Mouse (Mus musculus): ENCODE measurements around the gene Nck2.
"Not testable (repeated sequence)": the region's sequence is repeated elsewhere in the genome, so short reads cannot be mapped to it uniquely, and the experiment has no call there.

Nck2 gene

DNA sequence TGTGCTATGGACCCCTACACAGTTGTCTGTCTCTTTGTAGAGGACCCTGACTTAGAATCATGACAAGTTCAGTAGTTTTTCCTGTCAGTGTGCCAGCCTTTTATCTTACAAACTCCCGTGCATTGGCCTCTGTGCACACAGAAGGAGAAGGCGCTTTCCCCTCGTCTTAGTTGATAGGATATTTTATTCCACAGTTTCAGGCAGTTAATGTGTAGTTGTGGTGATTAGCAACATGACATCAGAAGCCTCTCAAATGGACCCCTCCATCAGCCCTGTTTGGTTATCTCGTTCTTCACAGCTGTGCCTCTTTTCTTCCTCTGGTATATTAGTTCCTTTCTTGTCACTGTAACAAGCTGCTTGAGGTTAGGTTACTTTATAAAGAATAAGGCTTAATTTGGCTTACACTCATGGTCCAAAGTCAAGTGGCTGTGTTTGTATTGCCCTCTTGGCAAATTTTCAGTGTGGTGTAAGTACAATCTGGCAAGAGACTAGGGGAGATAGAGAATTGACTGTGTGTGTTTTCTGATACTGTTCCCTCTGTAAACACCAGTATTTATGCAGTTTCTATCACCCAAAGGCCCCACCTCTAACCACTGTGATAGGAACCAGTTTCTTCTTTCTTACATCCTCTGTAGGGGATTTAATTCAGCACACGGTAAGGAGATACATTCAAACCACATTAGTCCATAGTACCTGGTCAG, 89.8 kb downstream of the Nck2 start:
- no peak for DNase-seq (ENCODE audit: low read depth, low spot score)

DNA sequence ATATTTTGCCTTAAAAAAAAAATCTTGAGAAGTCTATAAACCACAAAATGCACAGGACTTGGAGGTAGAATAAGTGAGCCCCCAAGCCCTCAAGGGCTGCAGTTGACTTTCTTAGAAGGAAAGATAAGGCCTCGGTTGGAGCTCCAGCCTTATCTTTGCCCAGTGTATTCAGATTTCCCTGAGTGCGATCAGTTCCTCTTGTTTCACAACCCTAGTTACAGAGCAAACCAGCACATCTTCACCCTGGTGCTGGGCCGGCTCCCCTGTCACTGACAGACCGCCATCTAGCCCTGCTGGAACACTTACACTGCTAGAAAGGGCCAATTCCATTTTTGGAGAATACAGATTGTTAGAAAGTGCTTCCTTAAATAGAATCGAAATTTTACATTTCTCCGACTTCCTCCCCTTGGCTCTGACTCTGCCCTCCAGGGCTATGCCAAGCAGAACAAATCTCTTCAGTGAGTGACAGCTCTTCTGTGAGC, 91.2 kb downstream of the Nck2 start:
- no peak for DNase-seq (ENCODE audit: low read depth, low spot score)

DNA sequence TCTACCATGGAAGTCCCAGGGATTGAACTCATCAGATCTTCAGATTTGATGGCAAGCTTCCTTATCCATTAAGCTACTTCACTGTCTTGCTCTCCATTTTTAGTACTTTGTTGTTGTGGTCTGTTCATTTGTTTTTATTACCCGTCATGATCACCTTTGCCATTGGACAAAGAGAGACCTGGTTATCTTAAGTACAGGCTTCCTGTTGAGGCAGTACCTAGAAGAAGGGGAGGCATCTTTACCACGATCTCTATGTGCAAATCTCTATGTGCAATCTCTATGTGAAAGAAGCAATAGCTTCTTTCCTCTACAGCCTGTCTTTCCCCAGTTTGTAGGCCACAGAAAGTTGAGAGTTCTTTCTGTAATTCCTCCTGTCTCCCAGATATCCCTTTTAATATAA, 91.9 kb downstream of the Nck2 start:
- DNase-seq (ENCODE audit: low read depth, low spot score): no peak

DNA sequence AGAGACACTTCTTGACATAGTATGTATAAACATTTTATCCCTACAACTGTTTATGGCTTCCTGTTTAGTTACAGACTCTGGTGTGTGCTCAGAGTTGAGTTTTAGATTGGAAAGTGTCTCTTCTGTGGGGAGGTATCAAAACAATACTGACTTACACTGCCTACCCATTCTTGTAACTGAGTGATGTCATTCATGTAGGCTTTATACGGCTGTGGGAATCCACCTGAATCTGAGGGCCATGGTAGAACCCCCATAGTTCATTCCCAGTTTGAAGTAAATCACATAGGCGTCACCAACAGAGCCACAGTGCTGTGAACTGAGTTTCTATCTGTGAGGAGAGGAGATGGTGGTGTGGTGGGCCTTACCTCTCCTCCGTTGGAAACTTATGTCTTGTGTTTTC, 92.6 kb downstream of the Nck2 start:
- no peak for DNase-seq (ENCODE audit: low read depth, low spot score)

DNA sequence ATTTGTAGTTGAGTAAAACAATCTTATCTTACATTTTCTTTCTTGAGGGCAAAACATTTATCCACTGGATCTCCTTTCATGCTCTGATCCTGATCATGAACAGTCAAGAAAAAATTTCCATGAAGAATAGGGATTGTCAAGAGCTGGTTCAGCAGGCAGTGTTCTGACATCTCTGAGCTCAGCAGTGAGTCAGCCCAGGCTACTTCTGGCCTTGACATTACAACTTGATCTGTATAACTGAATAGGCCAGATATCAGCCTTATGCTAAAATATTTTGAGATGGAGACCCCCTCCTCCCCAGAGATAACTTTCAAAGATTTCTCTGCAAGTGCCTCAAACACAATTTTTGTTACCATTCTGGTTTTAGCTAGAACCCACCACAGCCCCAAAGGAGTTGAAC, 93.1 kb downstream of the Nck2 start:
- DNase-seq (ENCODE audit: low read depth, low spot score): no peak

DNA sequence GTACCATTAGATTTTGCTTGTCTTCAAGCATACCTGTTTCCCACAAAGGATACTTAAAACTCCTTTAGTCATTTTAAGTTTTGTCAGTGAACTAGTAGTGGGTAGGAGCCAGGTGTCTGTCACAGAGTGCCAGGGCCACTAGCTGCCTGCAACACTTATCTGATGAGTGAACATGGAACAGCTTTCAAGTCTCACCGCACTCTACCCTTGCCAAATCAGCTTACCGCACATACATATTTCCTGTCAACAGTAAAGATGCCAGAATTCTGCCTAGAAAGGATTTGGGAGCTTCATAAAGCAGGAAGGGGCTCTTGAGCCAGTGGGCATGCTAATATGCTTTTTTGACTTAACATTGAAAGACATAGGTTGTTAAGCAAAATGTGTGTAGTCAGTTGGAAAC, 94.3 kb downstream of the Nck2 start:
- no peak for DNase-seq (ENCODE audit: low read depth, low spot score)

DNA sequence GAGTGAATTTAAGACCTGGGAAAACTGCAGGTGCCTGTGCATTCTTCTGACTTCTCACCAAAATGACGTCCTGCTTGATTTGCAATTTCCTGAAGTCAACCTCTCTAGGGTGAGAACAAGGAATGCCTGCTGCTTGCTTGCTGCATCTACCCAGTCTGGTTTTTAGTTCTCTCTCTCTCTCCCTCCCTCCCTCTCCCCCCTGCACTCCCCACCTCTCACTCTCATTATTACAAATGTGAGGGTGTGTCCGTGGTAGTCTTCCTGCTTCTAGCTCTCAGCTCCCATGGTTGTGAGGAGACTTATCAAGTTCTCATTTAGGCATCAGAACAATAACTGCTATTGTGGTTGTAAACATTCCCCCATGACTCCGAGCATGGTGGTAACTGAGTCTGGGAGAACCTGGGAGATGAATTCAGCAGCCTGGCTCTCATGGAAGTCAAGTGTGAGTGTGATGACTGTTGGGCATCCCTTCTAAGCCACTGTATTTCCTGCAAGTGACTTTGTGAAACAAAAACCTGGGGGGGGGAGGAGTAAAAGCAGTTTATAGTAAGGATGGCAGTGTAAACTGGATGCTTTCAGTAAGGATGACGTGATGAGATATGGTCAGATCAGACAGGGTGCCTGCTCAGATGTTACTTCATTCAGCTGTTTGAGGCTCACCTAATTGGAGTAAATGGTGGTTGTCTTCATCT, 95.5 kb downstream of the Nck2 start:
- no peak for DNase-seq (ENCODE audit: low read depth, low spot score)

DNA sequence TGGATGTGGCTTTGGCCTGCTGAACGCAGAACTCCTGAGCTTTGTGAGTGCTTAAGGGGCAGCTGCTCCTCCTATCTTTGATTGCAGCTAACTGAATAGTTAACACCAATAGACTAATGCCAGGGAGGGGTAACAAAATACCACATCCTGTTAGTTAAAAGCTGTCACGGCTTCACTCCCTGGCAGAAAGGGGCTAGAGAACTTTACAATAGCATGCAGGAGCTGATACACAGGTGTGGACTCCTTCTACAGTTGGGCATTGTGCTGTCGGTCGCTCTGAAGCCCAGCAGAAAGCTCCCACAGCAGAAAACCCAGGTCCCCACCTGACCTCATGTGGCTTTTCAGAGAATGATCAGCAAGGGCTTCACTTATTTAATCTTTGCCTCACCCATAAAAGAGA, 98.0 kb downstream of the Nck2 start:
- DNase-seq (ENCODE audit: low read depth, low spot score): no peak

DNA sequence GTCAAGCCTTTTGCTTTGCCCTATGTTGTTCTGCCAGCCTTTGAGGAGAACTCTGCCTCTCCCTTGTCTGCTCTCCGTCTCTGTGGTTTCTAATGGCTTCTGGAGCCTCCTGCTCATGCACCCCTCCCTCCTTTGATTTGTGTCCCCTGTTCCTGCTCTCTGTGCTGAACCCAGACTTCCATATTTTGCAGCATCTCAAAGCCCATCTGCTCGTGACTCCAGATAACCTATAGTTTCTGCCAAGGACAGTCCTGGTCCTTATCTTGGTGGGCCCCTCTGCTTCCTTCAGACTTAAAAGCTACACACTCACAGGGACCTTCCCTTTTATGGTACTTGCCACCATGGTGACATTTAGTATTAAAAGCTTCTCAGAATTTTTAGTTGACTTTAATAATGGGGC, 103.3 kb downstream of the Nck2 start:
- no peak for DNase-seq (ENCODE audit: low read depth, low spot score)

DNA sequence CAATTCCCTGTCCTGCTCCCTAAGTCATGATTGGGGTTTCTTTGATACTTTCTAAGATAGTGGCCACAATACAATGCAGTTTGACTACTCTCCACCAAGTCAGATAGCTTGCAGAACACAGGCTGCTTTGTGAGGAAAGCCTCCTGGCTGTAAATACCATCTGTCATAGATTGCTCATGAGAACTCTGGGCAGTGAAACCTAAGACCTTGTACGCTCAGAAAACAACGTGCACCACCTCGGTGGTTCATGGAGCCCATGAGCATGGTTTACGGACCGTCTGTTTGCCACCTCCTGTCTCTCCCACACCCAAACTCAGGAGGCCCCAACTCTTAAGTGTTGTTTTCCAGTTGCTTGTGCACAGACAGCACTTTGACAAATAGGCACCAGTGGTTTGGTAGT, 104.4 kb downstream of the Nck2 start:
- no peak for DNase-seq (ENCODE audit: low read depth, low spot score)

DNA sequence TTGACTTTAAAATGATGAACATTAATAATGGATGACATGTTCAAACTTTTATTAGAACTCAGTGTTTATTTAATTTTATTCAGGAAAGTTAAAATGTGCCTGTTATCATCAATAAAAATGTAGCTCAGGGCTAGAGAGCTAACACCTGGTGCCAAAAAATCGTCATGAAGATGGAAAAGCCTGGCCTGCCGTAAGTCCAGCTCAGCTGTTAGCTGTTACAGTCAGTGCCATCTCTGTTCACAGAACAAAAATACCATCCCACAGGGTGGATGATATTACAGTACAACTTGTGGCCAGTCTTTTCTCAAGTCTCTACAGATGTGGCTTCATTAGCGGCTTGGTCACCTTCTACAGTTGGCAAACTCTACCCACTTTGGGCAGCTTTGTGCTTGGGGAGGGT, 106.1 kb downstream of the Nck2 start:
- DNase-seq (ENCODE audit: low read depth, low spot score): no peak

DNA sequence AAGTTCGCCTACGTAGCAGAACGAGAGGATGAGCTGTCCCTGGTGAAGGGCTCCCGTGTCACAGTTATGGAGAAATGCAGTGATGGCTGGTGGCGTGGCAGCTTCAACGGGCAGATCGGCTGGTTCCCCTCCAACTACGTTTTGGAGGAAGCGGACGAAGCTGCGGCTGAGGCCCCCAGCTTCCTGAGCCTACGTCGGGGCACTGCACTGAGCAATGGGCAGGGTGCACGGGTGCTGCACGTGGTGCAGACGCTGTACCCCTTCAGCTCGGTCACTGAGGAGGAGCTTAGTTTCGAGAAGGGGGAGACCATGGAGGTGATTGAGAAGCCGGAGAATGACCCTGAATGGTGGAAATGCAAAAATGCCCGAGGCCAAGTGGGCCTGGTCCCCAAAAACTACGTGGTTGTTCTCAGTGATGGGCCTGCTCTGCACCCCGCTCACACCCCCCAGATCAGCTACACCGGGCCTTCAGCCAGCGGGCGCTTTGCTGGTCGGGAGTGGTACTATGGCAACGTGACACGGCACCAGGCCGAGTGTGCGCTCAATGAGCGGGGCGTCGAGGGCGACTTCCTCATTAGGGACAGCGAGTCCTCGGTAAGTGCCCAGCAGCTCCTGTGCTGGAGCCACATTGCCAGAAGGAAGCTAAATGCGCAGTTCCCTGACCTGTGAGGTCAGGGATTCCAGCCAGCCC, 109.8 kb downstream of the Nck2 start:
- DNase-seq (ENCODE audit: low read depth, low spot score): not testable (repeated sequence)

DNA sequence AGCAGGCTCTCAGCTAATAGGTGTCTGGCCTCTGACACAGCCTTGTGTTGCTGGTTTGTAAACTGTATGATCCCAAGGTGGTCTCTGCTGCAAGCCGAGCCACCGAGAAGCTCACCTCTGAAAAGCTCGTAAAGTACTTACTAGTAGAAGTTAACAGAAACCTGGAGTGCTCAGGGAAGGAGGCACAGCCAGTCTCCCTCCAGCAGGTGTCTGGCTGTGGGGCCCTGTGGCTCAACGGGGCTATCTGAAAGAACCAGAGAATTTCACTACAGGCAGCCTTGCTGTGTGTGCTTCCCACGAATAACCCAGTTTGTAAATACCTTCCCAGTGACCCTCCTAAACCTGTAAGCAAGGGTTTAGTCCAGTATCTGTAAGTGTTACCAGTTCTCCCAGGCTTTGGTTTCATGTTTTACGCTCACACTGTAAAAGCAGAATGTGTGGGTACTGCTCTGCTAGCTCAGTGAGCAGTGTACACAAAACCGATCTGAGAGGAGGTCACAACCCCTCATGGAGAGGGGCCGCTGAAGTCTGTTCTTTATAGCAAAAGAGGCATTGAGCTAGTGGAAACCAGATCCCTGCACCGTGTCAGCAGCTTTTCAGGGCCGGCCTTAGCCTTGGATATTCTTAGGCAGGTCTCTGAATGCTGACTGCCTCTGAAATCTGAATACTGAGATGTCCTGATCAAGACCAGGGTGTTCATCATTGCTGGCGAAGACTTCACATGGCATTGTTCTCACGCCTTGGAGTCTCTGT, 111.0 kb downstream of the Nck2 start:
- DNase-seq (ENCODE audit: low read depth, low spot score): no peak

DNA sequence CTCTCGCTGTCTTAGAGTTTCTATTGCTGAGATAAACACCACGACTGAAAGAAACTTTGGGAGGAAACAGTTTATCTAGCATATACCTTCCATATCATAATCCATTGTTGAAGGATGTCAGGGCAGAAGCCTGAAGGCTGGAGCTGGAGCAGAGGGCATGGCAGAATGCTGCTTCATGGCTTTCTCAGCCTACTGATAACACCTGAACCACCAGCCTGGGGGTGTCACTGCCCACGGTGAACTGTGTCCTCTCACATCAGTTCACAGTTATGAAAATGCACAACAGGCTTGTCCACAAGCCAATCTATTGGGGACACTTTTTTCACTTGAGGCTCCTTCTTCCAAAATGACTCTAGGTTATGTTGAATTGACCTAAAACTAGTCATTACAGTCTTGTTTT, 114.0 kb downstream of the Nck2 start:
- DNase-seq (ENCODE audit: low read depth, low spot score): no peak

DNA sequence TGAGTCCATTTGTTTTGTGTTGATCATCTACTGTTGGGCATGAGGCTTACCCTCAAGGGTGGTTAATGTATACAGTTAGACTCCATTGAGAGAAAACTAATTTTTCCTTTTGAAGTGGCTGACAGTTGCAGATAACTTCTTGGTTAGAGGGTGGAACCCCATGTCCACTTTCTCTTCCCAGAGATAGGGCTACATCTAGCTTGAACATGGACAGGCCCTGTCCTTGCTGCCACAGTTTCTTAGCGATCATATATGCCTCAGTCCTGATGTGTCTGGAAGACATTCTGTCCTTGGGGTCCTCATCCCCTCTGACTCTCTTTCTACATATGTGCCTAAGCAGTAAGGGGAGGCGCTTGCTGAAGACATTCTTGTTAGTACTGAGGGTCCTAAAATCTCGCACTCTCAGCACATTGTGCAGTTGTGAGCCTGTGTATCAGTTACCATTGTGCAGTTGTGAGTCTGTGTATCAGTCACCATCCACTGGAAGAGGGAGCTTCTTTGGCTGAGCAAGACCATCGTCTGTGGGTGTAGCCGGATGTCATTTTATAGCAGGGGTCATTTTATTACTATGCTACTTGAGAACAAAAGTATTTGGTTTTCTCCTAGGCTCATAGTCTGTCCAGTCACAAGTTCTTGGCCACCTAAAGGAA, 114.8 kb downstream of the Nck2 start:
- no peak for DNase-seq (ENCODE audit: low read depth, low spot score)

DNA sequence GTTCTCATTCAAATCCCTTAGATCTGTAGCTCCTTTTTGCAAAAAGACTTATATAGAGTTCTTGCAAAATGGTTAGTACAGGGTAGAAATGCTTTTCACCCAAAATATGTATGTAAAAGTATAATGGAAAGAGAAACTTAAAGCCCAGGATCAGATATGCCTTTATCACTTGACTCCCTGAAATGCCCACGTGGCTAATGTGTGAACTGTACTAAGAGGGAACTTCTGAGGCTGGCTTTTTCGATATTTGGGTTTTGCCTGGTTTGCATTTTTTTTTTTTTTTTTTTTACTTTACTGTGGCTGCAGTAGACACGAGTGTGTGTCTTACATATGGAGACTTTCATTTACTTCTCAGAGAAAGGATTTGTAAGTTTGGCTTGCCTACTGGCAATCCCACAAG, 116.7 kb downstream of the Nck2 start:
- no peak for DNase-seq (ENCODE audit: low read depth, low spot score)

DNA sequence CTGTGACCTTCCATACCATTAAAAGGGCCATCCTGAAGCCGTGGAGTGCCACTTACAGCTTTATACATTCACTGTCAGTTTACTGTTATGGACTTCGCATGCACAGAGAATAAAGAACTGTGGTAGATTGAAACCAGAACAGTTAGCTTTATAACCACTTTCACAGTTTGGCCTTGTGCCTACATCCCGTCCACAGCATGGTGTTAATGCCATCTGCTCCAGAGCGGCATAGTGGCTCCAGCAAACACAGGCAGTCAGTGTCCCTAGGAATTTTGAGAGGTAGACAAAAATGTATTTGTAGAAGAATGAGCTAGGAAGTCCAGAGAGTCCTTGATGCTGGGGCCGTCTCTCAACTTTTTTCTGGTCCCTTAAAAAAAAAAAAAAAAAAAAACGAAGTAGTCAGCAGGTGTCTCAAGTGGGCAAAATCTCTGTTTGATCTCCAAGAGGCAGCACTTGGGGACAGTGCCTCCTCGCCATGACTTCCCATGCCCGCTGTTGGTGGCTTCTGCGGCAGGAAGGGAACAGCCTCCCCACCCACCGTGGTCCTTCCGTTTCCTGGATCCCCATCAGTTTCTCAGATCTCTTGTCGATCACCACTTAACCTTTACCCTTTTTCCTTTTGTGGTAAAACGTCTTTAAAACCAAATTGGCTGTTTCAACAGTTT, 117.8 kb downstream of the Nck2 start:
- DNase-seq (ENCODE audit: low read depth, low spot score): no peak

DNA sequence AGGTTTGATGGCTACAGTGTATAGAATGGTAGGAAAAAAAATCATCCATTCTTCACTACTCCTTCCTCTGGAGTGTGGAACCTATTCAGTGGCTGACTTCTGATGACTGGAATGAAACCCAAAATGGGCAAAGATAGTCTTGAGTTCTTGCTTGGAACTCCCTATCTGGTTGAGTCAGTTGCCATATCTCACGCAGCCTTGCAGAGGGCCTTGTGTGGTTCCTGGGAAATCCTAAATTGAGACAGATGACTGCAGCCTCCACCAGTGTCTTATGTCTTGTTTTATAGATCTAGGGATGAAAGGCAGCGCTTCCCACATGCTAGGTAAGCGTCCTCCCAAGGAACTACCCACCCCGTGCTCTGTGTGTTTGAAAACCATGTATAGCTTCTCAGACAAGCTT, 120.9 kb downstream of the Nck2 start:
- DNase-seq (ENCODE audit: low read depth, low spot score): no peak

DNA sequence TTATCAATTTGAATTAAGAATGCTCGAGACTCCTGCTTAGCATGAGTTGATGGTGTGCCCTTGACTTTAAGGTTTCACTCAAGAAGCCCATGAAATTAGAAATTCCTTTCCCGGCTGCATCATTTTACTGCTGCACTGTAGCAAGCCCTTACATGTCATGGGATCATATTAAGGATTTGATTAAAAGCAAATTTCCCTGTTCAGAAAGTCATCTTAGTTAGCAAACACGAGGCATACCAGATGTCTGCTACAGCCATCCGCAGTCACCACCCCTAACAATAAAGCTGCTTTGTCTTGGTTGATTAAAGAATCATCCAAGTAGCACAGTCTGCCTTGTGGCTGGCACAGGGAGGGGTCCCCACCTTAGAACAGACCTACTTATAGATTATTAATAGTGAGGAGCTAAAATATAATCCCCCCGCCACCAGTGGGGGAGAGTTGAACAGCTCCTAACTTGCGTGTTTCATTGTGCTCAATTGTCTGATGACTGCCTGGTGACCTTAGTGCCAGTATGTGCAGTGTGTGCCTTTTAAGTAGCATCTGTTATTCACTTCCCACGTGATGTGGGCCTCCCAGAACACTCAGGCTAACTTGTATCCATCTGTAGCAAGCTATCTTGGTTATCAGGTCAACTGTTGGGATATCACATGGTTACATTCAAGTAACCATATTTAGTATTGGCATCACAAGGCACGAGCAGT, 122.4 kb downstream of the Nck2 start:
- no peak for DNase-seq (ENCODE audit: low read depth, low spot score)

DNA sequence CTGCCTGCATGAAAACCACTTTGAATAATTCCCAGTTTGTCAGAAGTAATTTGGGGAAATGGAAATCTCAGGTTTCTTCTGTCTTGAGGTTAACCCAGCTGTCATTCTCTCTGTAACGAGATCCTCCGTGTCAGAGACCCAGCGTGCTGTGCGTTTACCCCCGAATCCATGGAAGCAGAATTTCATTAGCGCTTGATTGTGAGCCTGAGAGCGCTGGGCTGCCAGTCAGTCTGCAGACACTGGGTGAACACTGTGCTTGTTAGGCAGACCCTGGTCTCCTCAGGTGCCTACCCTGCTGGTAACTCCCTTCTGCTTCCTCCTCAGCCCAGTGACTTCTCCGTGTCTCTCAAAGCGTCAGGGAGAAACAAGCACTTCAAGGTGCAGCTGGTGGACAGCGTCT, 124.4 kb downstream of the Nck2 start:
- no peak for DNase-seq (ENCODE audit: low read depth, low spot score)

DNA sequence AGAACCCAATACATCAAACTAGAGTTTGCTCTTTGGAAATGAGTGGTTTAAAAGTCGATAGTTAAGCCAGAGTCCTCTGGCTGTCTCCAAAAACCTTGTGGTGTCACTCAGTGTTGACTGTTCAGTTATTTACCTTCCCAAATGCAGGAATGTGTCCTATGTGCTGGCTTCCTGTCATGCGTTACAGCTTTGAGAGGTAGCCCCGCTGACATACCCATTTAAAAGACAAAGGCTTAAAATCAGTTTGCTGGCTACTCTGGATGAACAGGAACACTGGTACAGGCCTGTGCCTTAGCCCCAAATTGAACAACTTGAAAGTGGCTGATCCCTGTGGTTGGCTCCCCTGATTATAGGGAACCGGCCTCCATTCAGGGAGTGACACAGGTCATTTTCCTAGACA, 126.7 kb downstream of the Nck2 start:
- DNase-seq (ENCODE audit: low read depth, low spot score): no peak
